Mouse (Mus musculus): ENCODE measurements around the gene Gins1.

DNA sequence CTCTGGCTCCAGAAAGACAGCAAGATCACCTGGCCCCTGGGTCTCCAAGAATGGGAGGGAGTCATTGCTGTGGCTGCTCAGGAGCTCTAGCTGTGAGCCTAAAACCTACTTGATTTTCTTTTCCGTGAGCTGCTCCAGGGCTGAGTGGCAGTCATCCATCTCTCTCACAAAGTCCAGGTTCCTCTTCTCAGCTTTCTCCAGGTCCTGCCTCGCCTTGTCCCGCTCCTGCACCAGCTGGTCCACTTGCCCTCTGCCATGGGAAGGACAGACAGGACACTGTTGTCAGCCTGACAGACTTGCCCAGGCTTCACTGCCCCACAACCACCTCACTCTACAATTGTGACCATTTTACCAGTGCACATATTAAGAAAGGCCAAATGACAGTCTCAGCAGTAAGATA, 58.0 kb downstream of the Gins1 start:
- no peak for TF ChIP-seq POLR2A (IDR thresholded peaks at IDR 0.05; ENCODE audit: borderline replicate concordance, extremely low read depth, insufficient read depth, insufficient read length, poor library complexity, severe bottlenecking)
- no peak for TF ChIP-seq CTCF (IDR thresholded peaks at IDR 0.05; ENCODE audit: borderline replicate concordance, extremely low read depth, insufficient read depth, insufficient read length)
